Mouse (Mus musculus) lung, embryonic 15.5 days (tissue): ENCODE measurements at regions not wholly inside any gene's neighbourhood (a gene's known extent, or its start where the extent isn't known, plus 50 kb on each side); places are given as distances from the start of the nearest gene placed in this dataset.

Experiments
- ATAC-seq: fragments of 200-750 bp; cut with Nextera tagmentation; 2 replicates; pipeline ENCODE4 v1.8.0; 2017; ENCODE audit warnings: moderate number of reproducible peaks, borderline replicate concordance; ENCODE audit not compliant: low FRiP score, low TSS enrichment; ENCODE audit errors: extremely low read depth
- H3K27ac ChIP-seq: fragments of 300-500 bp; sonication (generic); 2 replicates; pipeline ENCODE4 v1.5.1; 2015; ENCODE audit warnings: moderate library complexity, mild to moderate bottlenecking, inconsistent platforms
- H3K27me3 ChIP-seq: fragments of 300-500 bp; sonication (generic); 2 replicates; pipeline ENCODE4 v1.6.1; 2015; ENCODE audit warnings: inconsistent platforms
- H3K36me3 ChIP-seq: fragments of 300-500 bp; sonication (generic); 2 replicates; pipeline ENCODE4 v1.6.1; 2015; ENCODE audit warnings: inconsistent platforms
- H3K4me1 ChIP-seq: fragments of 300-500 bp; sonication (generic); 2 replicates; pipeline ENCODE4 v1.6.1; 2015; ENCODE audit warnings: inconsistent platforms
- H3K4me2 ChIP-seq: fragments of 300-500 bp; sonication (generic); 2 replicates; pipeline ENCODE4 v1.6.1; 2015; ENCODE audit warnings: inconsistent platforms, mild to moderate bottlenecking, moderate library complexity
- H3K4me3 ChIP-seq: fragments of 300-500 bp; sonication (generic); 2 replicates; pipeline ENCODE4 v1.5.1; 2015; ENCODE audit warnings: mild to moderate bottlenecking, inconsistent platforms
- H3K9ac ChIP-seq: fragments of 300-500 bp; sonication (generic); 2 replicates; pipeline ENCODE4 v1.6.1; 2015; ENCODE audit warnings: inconsistent platforms
- H3K9me3 ChIP-seq: fragments of 300-500 bp; sonication (generic); 2 replicates; pipeline ENCODE4 v1.6.1; 2016; ENCODE audit warnings: inconsistent platforms
- WGBS: fragments of 180-500 bp; shearing (Covaris S2); methylation state at CpG from one replicate; pipeline ENCODE4 v1.1.7; 2015; 5-methylcytosine and 5-hydroxymethylcytosine counted together

GRCm38 (mm10) chr3:52158788-52159260, 53.9 kb upstream of the Maml3 start:
- no peaks in the 10 kb centered on the region for H3K36me3 ChIP-seq
- ATAC-seq = no peak
- WGBS = 83% methylated on average over 3 of the region's 3 CpGs

GRCm38 (mm10) chr3:52161688-52162087, 56.8 kb upstream of the Maml3 start:
- no peaks in the 10 kb centered on the region for H3K9me3 ChIP-seq
- ATAC-seq = peak; percentile 91
- H3K4me1 ChIP-seq = peaks cover 13% of the 10 kb centered on the region; the same call in 1 of the 2 replicates
- WGBS = 52% methylated on average over 3 of the region's 3 CpGs
- H3K27me3 ChIP-seq = no peaks in the 10 kb centered on the region
- peak overlapping the region; percentile 46; the same call in 1 of the 2 replicates for H3K27ac ChIP-seq
- no peak overlapping the region for H3K9ac ChIP-seq
- no peaks in the 10 kb centered on the region for H3K36me3 ChIP-seq
- H3K4me3 ChIP-seq = no peak overlapping the region
- no peak overlapping the region for H3K4me2 ChIP-seq

More at GRCm38 (mm10) chr3:52158788-52159260, 53.9 kb upstream of the Maml3 start:
- Histone ChIP-seq H3K4me1 (peaks cover 11% of the 10 kb centered on the region; the same call in 1 of the 2 replicates), H3K27me3 (no peaks in the 10 kb centered on the region), H3K9ac (no peak overlapping the region), H3K27ac (no peak overlapping the region), H3K4me3 (no peak overlapping the region), H3K9me3 (no peaks in the 10 kb centered on the region), H3K4me2 (no peak overlapping the region)

GRCm38 (mm10) chr3:52163990-52164389, 59.1 kb upstream of the Maml3 start:
- no peak overlapping the region for H3K4me3 ChIP-seq
- peaks cover 13% of the 10 kb centered on the region; the same call in 1 of the 2 replicates for H3K4me1 ChIP-seq
- H3K9ac ChIP-seq = no peak overlapping the region
- H3K27ac ChIP-seq = peak overlapping the region; percentile 34; the same call in 1 of the 2 replicates
- no peaks in the 10 kb centered on the region for H3K27me3 ChIP-seq
- H3K9me3 ChIP-seq = no peaks in the 10 kb centered on the region
- 42% methylated on average over 16 of the region's 16 CpGs for WGBS
- H3K4me2 ChIP-seq = peak overlapping the region; percentile 20
- ATAC-seq = peak; percentile 53; the same call in 1 of the 2 replicates
- no peaks in the 10 kb centered on the region for H3K36me3 ChIP-seq

- Histone ChIP-seq H3K27me3 (no peaks in the 10 kb centered on the region), H3K4me2 (no peak overlapping the region), H3K4me3 (no peak overlapping the region), H3K36me3 (no peaks in the 10 kb centered on the region), H3K9ac (no peak overlapping the region), H3K9me3 (no peaks in the 10 kb centered on the region), H3K4me1 (0 out of 2 replicates have a peak, but pooled peaks cover 4% of the 10 kb centered on the region), H3K27ac (no peak overlapping the region)
- ATAC-seq = no peak
- 90% methylated on average over 7 of the region's 7 CpGs for WGBS
Observed at GRCm38 (mm10) chr3:52167420-52167819, 62.5 kb upstream of the Maml3 start.

GRCm38 (mm10) chr3:52170847-52171246, 66.0 kb upstream of the Maml3 start:
- Histone ChIP-seq H3K27ac (no peak overlapping the region), H3K4me3 (no peak overlapping the region), H3K27me3 (no peaks in the 10 kb centered on the region), H3K4me2 (no peak overlapping the region), H3K9ac (no peak overlapping the region), H3K36me3 (no peaks in the 10 kb centered on the region), H3K9me3 (no peaks in the 10 kb centered on the region), H3K4me1 (peaks cover 2% of the 10 kb centered on the region; the same call in 1 of the 2 replicates)
- no peak for ATAC-seq
- 88% methylated on average over 7 of the region's 7 CpGs for WGBS

- no peaks in the 10 kb centered on the region for H3K36me3 ChIP-seq
- 75% methylated on average over 5 of the region's 5 CpGs for WGBS
- H3K9ac ChIP-seq = no peak overlapping the region
- ATAC-seq = no peak
- no peaks in the 10 kb centered on the region for H3K9me3 ChIP-seq
- H3K27ac ChIP-seq = no peak overlapping the region
- no peak overlapping the region for H3K4me3 ChIP-seq
- peaks cover 7% of the 10 kb centered on the region; the same call in 1 of the 2 replicates for H3K4me1 ChIP-seq
- no peak overlapping the region for H3K4me2 ChIP-seq
- H3K27me3 ChIP-seq = no peaks in the 10 kb centered on the region
Observed at GRCm38 (mm10) chr3:52171303-52171702, 66.4 kb upstream of the Maml3 start.

DNA sequence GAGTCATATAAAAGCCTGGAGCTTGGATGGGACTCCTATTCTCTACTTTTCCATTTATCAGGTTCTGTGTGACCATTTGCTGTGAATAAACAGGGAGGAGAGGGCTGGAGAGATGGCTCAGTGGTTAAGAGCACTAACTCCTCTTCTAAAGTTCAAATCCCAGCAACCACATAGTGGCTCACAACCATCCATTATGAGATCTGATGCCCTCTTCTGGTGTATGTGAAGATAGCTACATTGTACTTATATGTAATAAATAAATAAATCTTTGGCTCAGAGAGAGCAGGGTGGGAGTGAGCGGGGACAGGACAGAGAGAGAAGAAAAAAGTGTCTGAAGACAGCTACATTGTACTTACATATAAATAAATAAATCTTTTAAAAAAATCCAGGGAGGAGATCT, 68.6 kb upstream of the Maml3 start:
- Histone ChIP-seq H3K4me3 (no peak overlapping the region), H3K9me3 (no peaks in the 10 kb centered on the region), H3K27ac (no peak overlapping the region), H3K4me2 (no peak overlapping the region), H3K9ac (no peak overlapping the region), H3K36me3 (no peaks in the 10 kb centered on the region), H3K4me1 (peaks cover 17% of the 10 kb centered on the region), H3K27me3 (no peaks in the 10 kb centered on the region)
- WGBS = 92% methylated on average over 1 of the region's 1 CpGs
- no peak for ATAC-seq

DNA sequence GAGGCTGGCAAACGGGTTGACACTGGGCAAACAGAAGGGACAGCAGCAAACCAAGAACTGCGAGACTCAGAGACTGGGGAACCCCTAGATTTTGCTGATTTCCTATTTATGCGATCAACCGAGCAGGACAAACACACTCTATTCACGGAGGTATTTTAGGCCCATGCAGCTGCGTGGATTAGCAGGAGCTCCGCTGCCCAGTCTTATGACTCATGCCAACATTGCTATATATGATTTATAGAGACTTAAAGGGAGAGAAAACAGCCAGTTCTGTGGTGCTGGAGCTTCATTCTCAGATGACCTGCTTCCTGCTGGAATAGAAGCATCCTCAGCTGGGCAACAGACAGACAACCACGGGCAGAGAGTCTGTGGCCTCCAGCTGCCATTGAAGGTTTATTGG, 71.2 kb upstream of the Maml3 start:
- Histone ChIP-seq H3K9ac (no peak overlapping the region), H3K4me3 (no peak overlapping the region), H3K4me1 (peaks cover 43% of the 10 kb centered on the region), H3K9me3 (no peaks in the 10 kb centered on the region), H3K36me3 (no peaks in the 10 kb centered on the region), H3K27ac (no peak overlapping the region), H3K4me2 (no peak overlapping the region), H3K27me3 (no peaks in the 10 kb centered on the region)
- 58% methylated on average over 8 of the region's 8 CpGs for WGBS
- no peak for ATAC-seq

- Histone ChIP-seq H3K27ac (peak overlapping the region; percentile 98), H3K27me3 (no peaks in the 10 kb centered on the region), H3K4me1 (peaks cover 53% of the 10 kb centered on the region), H3K9ac (no peak overlapping the region), H3K36me3 (no peaks in the 10 kb centered on the region), H3K9me3 (no peaks in the 10 kb centered on the region), H3K4me3 (no peak overlapping the region), H3K4me2 (peak overlapping the region; percentile 47)
- no peak for ATAC-seq
- WGBS = 65% methylated on average over 9 of the region's 9 CpGs
Observed at GRCm38 (mm10) chr3:52178851-52179250, 74.0 kb upstream of the Maml3 start.

DNA sequence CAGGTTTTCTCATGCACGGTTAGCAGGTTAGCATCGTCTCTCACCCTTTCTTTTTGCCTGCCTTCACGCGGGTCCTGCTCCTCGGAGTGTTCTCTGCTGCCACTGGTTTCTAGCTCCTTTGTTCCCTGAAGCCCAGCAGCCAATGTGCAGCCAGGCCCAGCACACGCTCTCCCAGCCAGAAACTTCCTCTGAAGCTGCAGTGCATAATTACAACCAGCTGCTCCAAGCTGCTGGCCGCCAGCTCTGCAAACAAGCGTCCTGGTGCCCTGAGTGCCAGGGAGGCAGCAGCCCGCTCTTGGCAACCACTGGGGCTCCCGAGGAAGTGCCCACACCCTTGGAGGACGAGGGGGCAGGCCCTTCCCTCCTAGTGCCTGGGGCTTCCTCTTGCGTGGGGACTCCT, 74.8 kb upstream of the Maml3 start:
- WGBS = under 1% methylated on average over 12 of the region's 12 CpGs
- peak overlapping the region; percentile 4; the same call in 1 of the 2 replicates for H3K4me3 ChIP-seq
- peak overlapping the region; percentile 19; the same call in 1 of the 2 replicates for H3K9ac ChIP-seq

DNA sequence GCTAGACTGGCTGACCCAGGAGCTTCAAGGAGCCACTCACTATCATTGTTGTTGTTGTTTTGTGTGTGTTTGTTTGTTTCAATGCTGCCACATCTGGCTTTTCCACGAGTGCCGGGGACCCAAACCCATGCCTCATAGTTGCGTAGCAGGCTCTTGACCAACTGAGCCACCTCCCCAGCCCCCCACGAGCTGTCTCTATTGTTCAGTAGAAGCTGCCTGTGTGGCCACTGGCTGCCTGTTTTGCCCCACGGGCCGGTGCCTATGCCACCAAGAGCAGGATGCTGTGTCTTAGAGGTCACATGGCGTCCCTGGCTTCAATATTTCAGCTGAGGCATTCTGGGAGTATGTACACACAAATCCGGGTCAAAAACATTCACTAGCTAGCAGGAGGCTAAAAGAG, 75.4 kb upstream of the Maml3 start:
- H3K27me3 ChIP-seq = no peaks in the 10 kb centered on the region
- peaks cover 53% of the 10 kb centered on the region for H3K4me1 ChIP-seq
- no peaks in the 10 kb centered on the region for H3K36me3 ChIP-seq
- H3K4me3 ChIP-seq = no peak overlapping the region
- no peaks in the 10 kb centered on the region for H3K9me3 ChIP-seq
- ATAC-seq = peak; percentile 20; the same call in 1 of the 2 replicates
- no peak overlapping the region for H3K9ac ChIP-seq
- WGBS = 32% methylated on average over 8 of the region's 8 CpGs
- H3K4me2 ChIP-seq = peak overlapping the region; percentile 47
- H3K27ac ChIP-seq = peak overlapping the region; percentile 98

More for the DNA sequence above, 74.8 kb upstream of the Maml3 start:
- ATAC-seq = peak; percentile 62
- Histone ChIP-seq H3K4me2 (peak overlapping the region; percentile 47), H3K27ac (peak overlapping the region; percentile 98), H3K27me3 (no peaks in the 10 kb centered on the region), H3K4me1 (peaks cover 53% of the 10 kb centered on the region), H3K9me3 (no peaks in the 10 kb centered on the region), H3K36me3 (no peaks in the 10 kb centered on the region)

- Histone ChIP-seq H3K4me1 (peaks cover 51% of the 10 kb centered on the region), H3K9ac (no peak overlapping the region), H3K4me2 (peak overlapping the region; percentile 47), H3K27ac (peak overlapping the region; percentile 98), H3K4me3 (no peak overlapping the region), H3K27me3 (no peaks in the 10 kb centered on the region), H3K9me3 (no peaks in the 10 kb centered on the region), H3K36me3 (no peaks in the 10 kb centered on the region)
- ATAC-seq = peak; percentile 94
- 13% methylated on average over 10 of the region's 10 CpGs for WGBS
Observed at GRCm38 (mm10) chr3:52180785-52181184, 75.9 kb upstream of the Maml3 start.
